Mouse (Mus musculus): ENCODE measurements at regions not wholly inside any gene's neighbourhood (a gene's known extent, or its start where the extent isn't known, plus 50 kb on each side); places are given as distances from the start of the nearest gene placed in this dataset.
A peak's percentile ranks its signal among the peaks of the same experiment; 100 is the strongest.

DNA sequence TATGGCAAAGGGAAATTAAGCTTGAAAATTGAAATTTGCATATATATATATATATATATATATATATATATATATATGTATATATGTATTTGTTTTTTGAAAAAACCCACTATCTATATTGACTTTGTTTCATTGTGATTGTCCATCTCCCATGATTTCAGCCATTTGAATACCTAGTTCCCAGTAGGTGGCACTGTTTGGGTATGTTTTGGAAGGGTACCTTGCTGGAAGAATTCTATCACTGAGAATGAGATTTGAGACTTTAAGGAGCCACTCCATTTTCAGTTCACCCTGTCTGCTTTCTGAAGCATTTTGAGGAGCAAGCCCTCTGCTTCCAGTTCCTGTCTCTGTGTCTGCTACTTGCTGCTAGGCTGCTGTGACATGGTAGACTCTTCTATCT lies 72.8 kb upstream of the Ugt8a start:
- Histone ChIP-seq H3K36me3 (ENCODE audit: control insufficient read depth, insufficient read depth, low read length) (no peaks in the 10 kb centered on the region), H3K4me1 (replicated peaks; ENCODE audit: control insufficient read depth, insufficient read depth, low read length) (no peaks in the 10 kb centered on the region), H3K4me3 (ENCODE audit: low read depth, low read length) (no peak overlapping the region), H3K4me2 (replicated peaks; ENCODE audit: low read depth, low read length) (no peak overlapping the region), H3K27ac (ENCODE audit: low read depth, low read length) (no peak overlapping the region), H3K9ac (ENCODE audit: low read depth, low read length) (no peak overlapping the region), H3K27me3 (ENCODE audit: control insufficient read depth, insufficient read depth, low read length) (no peaks in the 10 kb centered on the region), H3K9me3 (ENCODE audit: control insufficient read depth, low read length) (no peaks in the 10 kb centered on the region)
- no peak for ATAC-seq (ENCODE audit: low FRiP score)
- peak; percentile 18 for DNase-seq (ENCODE audit: low spot score)

DNA sequence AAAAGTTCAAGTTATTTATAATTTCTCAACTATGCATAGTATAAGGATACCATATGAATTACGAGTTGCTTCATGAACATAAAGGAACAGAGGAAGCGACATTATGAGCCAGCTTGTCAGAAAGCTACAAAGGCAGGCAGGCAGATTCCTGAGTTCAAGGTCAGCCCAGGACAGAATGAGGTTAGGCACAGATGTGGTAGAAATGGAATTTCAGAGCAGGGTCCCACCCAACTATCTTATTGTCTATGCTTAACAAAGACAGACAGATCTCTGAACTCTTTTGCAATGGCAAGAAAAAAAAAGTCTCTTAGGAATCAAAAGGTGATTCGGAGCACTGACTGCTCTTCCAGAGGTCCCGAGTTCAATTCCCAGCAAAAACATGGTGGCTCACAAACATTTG lies 77.7 kb upstream of the Ugt8a start:
- H3K36me3 ChIP-seq (ENCODE audit: control insufficient read depth, insufficient read depth, low read length), result no peaks in the 10 kb centered on the region
- no peak for DNase-seq (ENCODE audit: low spot score)
- no peaks in the 10 kb centered on the region for H3K4me1 ChIP-seq (replicated peaks; ENCODE audit: control insufficient read depth, insufficient read depth, low read length)
- no peak overlapping the region for H3K4me2 ChIP-seq (replicated peaks; ENCODE audit: low read depth, low read length)
- no peak overlapping the region for H3K9ac ChIP-seq (ENCODE audit: low read depth, low read length)
- no peak overlapping the region for H3K27ac ChIP-seq (ENCODE audit: low read depth, low read length)
- H3K9me3 ChIP-seq (ENCODE audit: control insufficient read depth, low read length), result no peaks in the 10 kb centered on the region
- H3K27me3 ChIP-seq (ENCODE audit: control insufficient read depth, insufficient read depth, low read length), result no peaks in the 10 kb centered on the region
- WGBS, result 86% methylated on average over 4 of the region's 4 CpGs
- ATAC-seq (ENCODE audit: low FRiP score), result no peak
- no peak overlapping the region for H3K4me3 ChIP-seq (ENCODE audit: low read depth, low read length)

DNA sequence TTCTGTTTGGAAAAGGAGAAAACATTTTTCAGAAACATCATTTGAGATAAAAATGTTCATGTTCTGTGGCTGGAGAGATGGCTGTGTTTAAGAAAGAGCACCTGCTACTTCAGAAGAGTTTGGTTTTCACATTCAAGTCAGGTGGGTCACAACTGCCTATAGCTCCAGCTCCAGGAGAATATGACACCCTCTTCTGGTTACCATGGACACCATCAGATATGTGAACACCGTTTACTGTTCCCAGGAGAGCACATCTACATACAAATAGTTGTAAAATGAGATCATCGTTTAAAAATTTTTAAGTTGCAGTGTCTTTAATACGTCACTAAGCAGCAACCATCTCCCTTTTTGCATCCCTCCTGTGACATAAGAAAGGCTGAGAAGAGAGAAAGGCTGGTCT lies 105.9 kb upstream of the Ugt8a start:
- Histone ChIP-seq H3K4me3 (ENCODE audit: low read depth, low read length) (no peak overlapping the region), H3K36me3 (ENCODE audit: control insufficient read depth, insufficient read depth, low read length) (no peaks in the 10 kb centered on the region), H3K9me3 (ENCODE audit: control insufficient read depth, low read length) (no peaks in the 10 kb centered on the region), H3K27me3 (ENCODE audit: control insufficient read depth, insufficient read depth, low read length) (no peaks in the 10 kb centered on the region), H3K9ac (ENCODE audit: low read depth, low read length) (no peak overlapping the region), H3K27ac (ENCODE audit: low read depth, low read length) (no peak overlapping the region), H3K4me1 (replicated peaks; ENCODE audit: control insufficient read depth, insufficient read depth, low read length) (no peaks in the 10 kb centered on the region), H3K4me2 (replicated peaks; ENCODE audit: low read depth, low read length) (no peak overlapping the region)
- ATAC-seq (ENCODE audit: low FRiP score) (no peak), DNase-seq (ENCODE audit: low spot score) (peak; percentile 11)
- 26% methylated on average over 3 of the region's 3 CpGs for WGBS

DNA sequence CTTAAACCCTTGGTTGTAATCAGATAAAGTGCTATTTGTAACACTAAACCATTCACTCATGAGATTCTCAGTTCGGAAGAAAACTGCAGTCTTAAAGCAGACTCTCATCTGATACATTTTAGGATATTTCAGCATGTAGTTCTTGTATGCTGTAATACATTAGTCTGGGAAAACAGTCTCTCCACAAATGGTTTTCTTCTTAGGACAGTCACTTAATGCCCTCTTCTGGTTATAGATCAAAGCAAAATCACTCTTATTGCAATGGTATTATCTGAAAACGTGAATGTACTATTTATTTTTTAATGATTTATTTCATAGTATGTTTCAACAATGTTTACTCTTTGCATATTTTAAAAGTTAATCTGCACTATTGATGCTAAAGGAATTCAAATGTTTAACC lies 106.4 kb upstream of the Ugt8a start:
- WGBS, result 73% methylated on average over 2 of the region's 2 CpGs
- no peak for ATAC-seq (ENCODE audit: low FRiP score)
- no peaks in the 10 kb centered on the region for H3K4me1 ChIP-seq (replicated peaks; ENCODE audit: control insufficient read depth, insufficient read depth, low read length)

DNA sequence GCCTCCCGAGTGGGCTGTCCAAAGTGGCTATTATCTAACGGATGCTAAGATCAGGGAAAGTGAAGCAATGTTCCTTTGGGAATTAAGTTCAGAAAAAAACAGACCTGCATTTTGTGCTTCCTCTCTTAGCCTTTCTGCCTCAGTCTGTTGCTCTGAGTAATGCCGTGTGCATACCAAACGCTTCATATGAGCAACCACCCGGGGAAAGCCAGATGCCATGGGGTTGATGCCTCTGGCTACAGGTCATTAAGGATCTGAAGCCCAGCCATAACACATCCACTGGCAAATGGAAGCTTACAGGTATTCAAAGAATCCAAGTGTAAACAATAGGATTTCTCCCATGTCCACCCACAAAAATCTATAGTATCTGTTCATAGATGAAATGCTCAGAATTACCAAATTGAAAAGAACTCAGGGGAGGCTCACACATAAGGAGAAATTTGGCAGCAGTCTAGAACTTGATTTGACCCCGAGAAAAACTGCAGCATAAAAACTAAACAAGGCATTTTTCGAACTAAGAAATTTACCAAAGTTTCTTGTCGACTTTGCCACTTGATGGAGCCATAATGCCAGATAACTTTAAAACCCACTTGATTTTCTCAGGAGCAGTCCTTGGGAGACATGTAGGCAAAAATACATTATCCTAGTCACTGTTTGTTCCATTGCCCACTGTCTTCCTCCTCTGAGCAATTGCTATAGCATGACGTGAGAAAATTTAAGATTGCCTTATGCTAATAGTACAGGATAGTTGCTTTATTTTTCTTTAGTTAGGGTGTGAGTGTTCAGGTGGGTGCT lies 107.8 kb upstream of the Ugt8a start:
- Histone ChIP-seq H3K9me3 (ENCODE audit: control insufficient read depth, low read length) (no peaks in the 10 kb centered on the region), H3K36me3 (ENCODE audit: control insufficient read depth, insufficient read depth, low read length) (no peaks in the 10 kb centered on the region), H3K9ac (ENCODE audit: low read depth, low read length) (no peak overlapping the region), H3K4me2 (replicated peaks; ENCODE audit: low read depth, low read length) (no peak overlapping the region), H3K4me3 (ENCODE audit: low read depth, low read length) (no peak overlapping the region), H3K4me1 (replicated peaks; ENCODE audit: control insufficient read depth, insufficient read depth, low read length) (no peaks in the 10 kb centered on the region), H3K27me3 (ENCODE audit: control insufficient read depth, insufficient read depth, low read length) (no peaks in the 10 kb centered on the region), H3K27ac (ENCODE audit: low read depth, low read length) (no peak overlapping the region)
- DNase-seq (ENCODE audit: low spot score), result no peak
- 79% methylated on average over 9 of the region's 9 CpGs for WGBS
- ATAC-seq (ENCODE audit: low FRiP score), result no peak

More for the DNA sequence above, 106.4 kb upstream of the Ugt8a start:
- Histone ChIP-seq H3K36me3 (ENCODE audit: control insufficient read depth, insufficient read depth, low read length) (no peaks in the 10 kb centered on the region), H3K9ac (ENCODE audit: low read depth, low read length) (no peak overlapping the region), H3K4me2 (replicated peaks; ENCODE audit: low read depth, low read length) (no peak overlapping the region), H3K9me3 (ENCODE audit: control insufficient read depth, low read length) (no peaks in the 10 kb centered on the region), H3K4me3 (ENCODE audit: low read depth, low read length) (no peak overlapping the region), H3K27ac (ENCODE audit: low read depth, low read length) (no peak overlapping the region), H3K27me3 (ENCODE audit: control insufficient read depth, insufficient read depth, low read length) (no peaks in the 10 kb centered on the region)
- no peak for DNase-seq (ENCODE audit: low spot score)

DNA sequence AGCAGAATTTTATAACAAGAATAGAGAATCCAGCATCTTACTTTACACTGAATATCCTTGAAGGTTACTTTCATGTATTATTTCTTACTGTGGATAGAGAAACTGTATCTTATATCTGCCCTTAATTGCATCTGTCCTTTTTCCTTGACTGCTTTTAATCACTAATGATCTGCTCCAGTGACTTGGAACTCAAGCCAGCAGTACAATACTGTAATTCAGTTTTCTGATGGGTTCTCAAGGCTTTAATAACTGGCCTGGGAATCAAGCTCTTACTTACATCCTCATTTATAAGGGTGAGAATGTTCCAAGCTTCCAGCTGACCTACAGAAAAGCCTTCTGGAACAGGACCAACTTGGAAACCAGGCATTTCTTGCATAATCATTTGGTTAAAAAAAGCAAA lies 120.2 kb upstream of the Ugt8a start:
- no peak overlapping the region for H3K4me2 ChIP-seq (replicated peaks; ENCODE audit: low read depth, low read length)
- no peaks in the 10 kb centered on the region for H3K9me3 ChIP-seq (ENCODE audit: control insufficient read depth, low read length)
- no peak for DNase-seq (ENCODE audit: low spot score)
- H3K27me3 ChIP-seq (ENCODE audit: control insufficient read depth, insufficient read depth, low read length), result no peaks in the 10 kb centered on the region
- H3K9ac ChIP-seq (ENCODE audit: low read depth, low read length), result no peak overlapping the region
- H3K4me1 ChIP-seq (replicated peaks; ENCODE audit: control insufficient read depth, insufficient read depth, low read length), result no peaks in the 10 kb centered on the region
- ATAC-seq (ENCODE audit: low FRiP score), result no peak
- H3K4me3 ChIP-seq (ENCODE audit: low read depth, low read length), result no peak overlapping the region
- no peaks in the 10 kb centered on the region for H3K36me3 ChIP-seq (ENCODE audit: control insufficient read depth, insufficient read depth, low read length)
- H3K27ac ChIP-seq (ENCODE audit: low read depth, low read length), result no peak overlapping the region

DNA sequence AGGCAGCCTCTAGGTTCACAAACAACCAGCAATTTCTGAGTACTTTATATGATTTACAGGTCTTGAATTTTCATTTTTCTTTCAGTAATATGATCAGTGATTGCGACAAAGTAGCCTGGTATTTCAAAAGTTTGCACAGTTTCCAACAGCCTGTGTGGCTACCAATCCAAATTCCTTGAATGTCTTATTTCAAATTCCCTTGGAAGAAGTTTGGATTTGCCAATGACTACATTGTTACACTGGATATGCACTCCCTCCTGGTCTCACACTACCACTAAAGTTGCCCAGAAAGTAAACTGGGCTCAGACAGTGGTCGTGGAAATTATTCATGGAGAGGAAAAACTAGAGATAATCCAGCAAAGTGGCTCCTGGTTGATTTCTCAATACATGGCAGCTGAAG lies 166.7 kb upstream of the Ugt8a start:
- no peaks in the 10 kb centered on the region for H3K9me3 ChIP-seq (ENCODE audit: control insufficient read depth, low read length)
- no peaks in the 10 kb centered on the region for H3K4me1 ChIP-seq (replicated peaks; ENCODE audit: control insufficient read depth, insufficient read depth, low read length)
- no peak for ATAC-seq (ENCODE audit: low FRiP score)
- no peaks in the 10 kb centered on the region for H3K27me3 ChIP-seq (ENCODE audit: control insufficient read depth, insufficient read depth, low read length)
- H3K4me2 ChIP-seq (replicated peaks; ENCODE audit: low read depth, low read length), result no peak overlapping the region
- H3K4me3 ChIP-seq (ENCODE audit: low read depth, low read length), result no peak overlapping the region
- H3K9ac ChIP-seq (ENCODE audit: low read depth, low read length), result no peak overlapping the region
- no peak overlapping the region for H3K27ac ChIP-seq (ENCODE audit: low read depth, low read length)
- H3K36me3 ChIP-seq (ENCODE audit: control insufficient read depth, insufficient read depth, low read length), result no peaks in the 10 kb centered on the region
- no peak for DNase-seq (ENCODE audit: low spot score)
- 85% methylated on average over 2 of the region's 2 CpGs for WGBS

DNA sequence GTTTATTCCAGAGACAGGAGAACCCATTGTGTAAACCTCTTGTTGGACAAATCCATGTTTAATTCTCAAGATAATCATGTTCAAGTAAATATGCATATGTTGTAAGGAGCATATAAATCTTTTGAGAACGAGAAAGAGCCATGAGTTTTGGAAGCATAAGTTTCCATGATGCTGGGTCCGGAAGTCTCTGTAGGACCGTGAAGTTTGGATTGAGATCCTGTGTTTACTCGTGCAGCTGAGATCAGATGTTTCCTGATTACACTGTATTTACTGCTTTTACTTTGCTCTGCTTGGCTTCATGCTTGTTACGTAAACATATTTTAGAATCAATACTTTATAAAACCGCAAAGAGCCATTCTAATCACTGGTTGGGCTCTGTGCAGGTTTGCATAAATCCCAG lies 171.0 kb upstream of the Ugt8a start:
- no peak for ATAC-seq (ENCODE audit: low FRiP score)
- no peaks in the 10 kb centered on the region for H3K36me3 ChIP-seq (ENCODE audit: control insufficient read depth, insufficient read depth, low read length)
- H3K27me3 ChIP-seq (ENCODE audit: control insufficient read depth, insufficient read depth, low read length), result no peaks in the 10 kb centered on the region
- H3K27ac ChIP-seq (ENCODE audit: low read depth, low read length), result no peak overlapping the region
- DNase-seq (ENCODE audit: low spot score), result no peak
- no peak overlapping the region for H3K4me2 ChIP-seq (replicated peaks; ENCODE audit: low read depth, low read length)
- 92% methylated on average over 6 of the region's 6 CpGs for WGBS
- no peaks in the 10 kb centered on the region for H3K9me3 ChIP-seq (ENCODE audit: control insufficient read depth, low read length)
- no peak overlapping the region for H3K9ac ChIP-seq (ENCODE audit: low read depth, low read length)
- no peaks in the 10 kb centered on the region for H3K4me1 ChIP-seq (replicated peaks; ENCODE audit: control insufficient read depth, insufficient read depth, low read length)
- no peak overlapping the region for H3K4me3 ChIP-seq (ENCODE audit: low read depth, low read length)

DNA sequence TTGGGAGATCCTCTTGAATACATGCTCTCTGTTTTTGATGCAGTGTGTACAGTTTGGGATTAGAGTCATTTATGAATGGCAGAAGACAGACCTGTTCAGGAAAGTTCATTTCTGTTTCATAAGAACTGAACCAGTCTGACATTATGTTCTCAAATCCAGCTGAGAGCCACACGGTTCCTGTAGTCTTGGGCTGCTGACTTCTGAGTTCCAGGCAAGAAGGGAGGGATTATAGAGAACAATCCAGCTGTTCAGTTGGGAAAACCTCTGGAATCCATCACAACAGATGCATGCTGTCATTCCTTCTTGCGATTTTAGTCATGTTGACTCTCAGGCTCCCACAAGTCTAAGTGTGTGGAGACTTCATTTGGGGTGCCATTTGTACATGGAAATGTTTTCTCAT lies 179.4 kb upstream of the Ugt8a start:
- H3K9me3 ChIP-seq (ENCODE audit: control insufficient read depth, low read length), result no peaks in the 10 kb centered on the region
- H3K27ac ChIP-seq (ENCODE audit: low read depth, low read length), result no peak overlapping the region
- no peak overlapping the region for H3K4me3 ChIP-seq (ENCODE audit: low read depth, low read length)
- H3K27me3 ChIP-seq (ENCODE audit: control insufficient read depth, insufficient read depth, low read length), result no peaks in the 10 kb centered on the region
- WGBS, result 74% methylated on average over 2 of the region's 2 CpGs
- ATAC-seq (ENCODE audit: low FRiP score) (no peak), DNase-seq (ENCODE audit: low spot score) (no peak)
- H3K4me2 ChIP-seq (replicated peaks; ENCODE audit: low read depth, low read length), result no peak overlapping the region
- H3K4me1 ChIP-seq (replicated peaks; ENCODE audit: control insufficient read depth, insufficient read depth, low read length), result no peaks in the 10 kb centered on the region
- H3K9ac ChIP-seq (ENCODE audit: low read depth, low read length), result no peak overlapping the region
- no peaks in the 10 kb centered on the region for H3K36me3 ChIP-seq (ENCODE audit: control insufficient read depth, insufficient read depth, low read length)

Data from hindbrain, embryonic 11.5 days (tissue).